Mouse (Mus musculus) embryo, embryonic 10 days (tissue): ENCODE results near the gene Magi2.
A peak's percentile ranks its signal among the peaks of the same experiment; 100 is the strongest.
"Not testable (repeated sequence)": the region's sequence is repeated elsewhere in the genome, so short reads cannot be mapped to it uniquely, and the experiment has no call there.

Experiments
- DNase-seq: peaks from one replicate; pipeline ENCODE4 v3.0.0-alpha.2; 2015; ENCODE audit warnings: low spot score

The Magi2 gene

GRCm38 (mm10) chr5:20509606-20510005, 1282.8 kb downstream of the Magi2 start:
- DNase-seq, result no peak

GRCm38 (mm10) chr5:20512377-20513126, 1285.7 kb downstream of the Magi2 start:
- DNase-seq, result peak; percentile 42

GRCm38 (mm10) chr5:20521639-20522038, 1294.8 kb downstream of the Magi2 start:
- DNase-seq, result no peak

- no peak for DNase-seq
Measured at GRCm38 (mm10) chr5:20522047-20522446, 1295.2 kb downstream of the Magi2 start.

GRCm38 (mm10) chr5:20523776-20524175, 1296.9 kb downstream of the Magi2 start:
- DNase-seq, result no peak

- not testable (repeated sequence) for DNase-seq
Measured at GRCm38 (mm10) chr5:20526588-20526987, 1299.8 kb downstream of the Magi2 start.

GRCm38 (mm10) chr5:20536544-20536943, 1309.7 kb downstream of the Magi2 start:
- no peak for DNase-seq

GRCm38 (mm10) chr5:20537369-20538022, 1310.7 kb downstream of the Magi2 start:
- DNase-seq, result no peak

- peak; percentile 40 for DNase-seq
Measured at GRCm38 (mm10) chr5:20544374-20544773, 1317.5 kb downstream of the Magi2 start.

- DNase-seq, result no peak
Measured at GRCm38 (mm10) chr5:20559378-20559777, 1332.5 kb downstream of the Magi2 start.

- DNase-seq, result no peak
Measured at GRCm38 (mm10) chr5:20559821-20560220, 1333.0 kb downstream of the Magi2 start.

- no peak for DNase-seq
Measured at GRCm38 (mm10) chr5:20568421-20568820, 1341.6 kb downstream of the Magi2 start.

- DNase-seq, result no peak
Measured at GRCm38 (mm10) chr5:20568966-20569365, 1342.1 kb downstream of the Magi2 start.

GRCm38 (mm10) chr5:20574816-20575215, 1348.0 kb downstream of the Magi2 start:
- no peak for DNase-seq

- DNase-seq, result no peak
Measured at GRCm38 (mm10) chr5:20575798-20576197, 1349.0 kb downstream of the Magi2 start.

GRCm38 (mm10) chr5:20576266-20576665, 1349.4 kb downstream of the Magi2 start:
- no peak for DNase-seq

- no peak for DNase-seq
Measured at GRCm38 (mm10) chr5:20578666-20579065, 1351.8 kb downstream of the Magi2 start.

GRCm38 (mm10) chr5:20580619-20581018, 1353.8 kb downstream of the Magi2 start:
- DNase-seq, result no peak

GRCm38 (mm10) chr5:20582995-20583435, 1356.2 kb downstream of the Magi2 start:
- no peak for DNase-seq

GRCm38 (mm10) chr5:20583639-20584038, 1356.8 kb downstream of the Magi2 start:
- DNase-seq, result no peak

- no peak for DNase-seq
Measured at GRCm38 (mm10) chr5:20584769-20585168, 1357.9 kb downstream of the Magi2 start.

- no peak for DNase-seq
Measured at GRCm38 (mm10) chr5:20589731-20590130, 1362.9 kb downstream of the Magi2 start.

GRCm38 (mm10) chr5:20598196-20598595, 1371.4 kb downstream of the Magi2 start:
- DNase-seq, result no peak
